Mouse (Mus musculus): ENCODE data around the gene Rrbp1. TPM values are rescaled to one million over a fixed set of nuclear protein-coding genes. Genes with fewer than 3 reads are reported as not detected.

Gene Rrbp1
- polyA plus RNA-seq, 1 experiment, result 43.4 TPM

DNA sequence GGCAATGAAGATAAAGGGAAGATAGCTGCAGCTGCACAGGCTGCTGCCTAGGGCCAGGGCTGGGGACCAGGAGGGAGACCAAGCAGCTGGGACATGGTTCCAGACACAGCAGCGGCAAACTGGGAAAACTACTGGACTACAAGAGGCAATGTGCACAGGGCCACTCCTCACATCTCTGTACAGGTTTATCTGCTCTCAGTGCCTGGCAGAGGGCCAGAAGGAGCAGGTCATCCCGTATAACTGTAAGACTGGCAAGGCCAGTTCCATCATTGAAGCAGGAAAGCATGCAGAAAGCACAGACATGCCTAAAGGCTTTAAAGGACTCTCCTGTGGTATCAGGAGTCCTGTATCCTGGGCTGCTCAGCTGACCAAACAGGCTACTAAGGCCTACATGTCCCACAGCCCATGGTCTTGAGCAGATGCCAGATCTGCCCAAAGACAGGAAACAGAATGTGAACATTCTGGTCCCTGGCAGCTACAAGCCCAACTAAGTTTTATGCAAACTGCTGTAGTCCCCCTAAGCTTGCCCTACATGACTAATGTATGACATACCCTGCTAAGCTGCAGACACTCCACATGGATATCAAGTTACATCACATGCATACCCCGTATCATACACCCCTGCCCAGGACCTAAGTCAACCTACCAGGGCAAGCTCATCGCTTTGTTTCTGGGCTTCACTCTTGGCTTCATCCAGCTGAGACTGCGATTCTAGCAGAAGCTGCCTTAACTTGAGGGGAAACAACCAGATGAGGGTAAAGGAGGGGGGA lies 59.3 kb downstream of the Rrbp1 start:
- H3K36me3 ChIP-seq (ENCODE audit: control insufficient read depth, insufficient read depth, low read length), result peaks cover 64% of the 10 kb centered on the region
- H3K4me1 ChIP-seq (ENCODE audit: control insufficient read depth, insufficient read depth, insufficient read length), result no peaks in the 10 kb centered on the region
- no peak overlapping the region for H3K4me3 ChIP-seq (ENCODE audit: extremely low read depth, insufficient read depth, insufficient read length)
- no peak for DNase-seq (ENCODE audit: low read depth in 1 of 2, low spot score in 2 of 2)
- no peak overlapping the region for H3K27ac ChIP-seq (ENCODE audit: insufficient read depth, low read length)
- no peaks in the 10 kb centered on the region for H3K27me3 ChIP-seq (ENCODE audit: control insufficient read depth, insufficient read depth, low read length)
- 92% methylated on average over 5 of the region's 5 CpGs for WGBS
- no peak for TF ChIP-seq CTCF (IDR thresholded peaks at IDR 0.05; ENCODE audit: extremely low read depth, insufficient read depth, insufficient read length, insufficient replicate concordance)

DNA sequence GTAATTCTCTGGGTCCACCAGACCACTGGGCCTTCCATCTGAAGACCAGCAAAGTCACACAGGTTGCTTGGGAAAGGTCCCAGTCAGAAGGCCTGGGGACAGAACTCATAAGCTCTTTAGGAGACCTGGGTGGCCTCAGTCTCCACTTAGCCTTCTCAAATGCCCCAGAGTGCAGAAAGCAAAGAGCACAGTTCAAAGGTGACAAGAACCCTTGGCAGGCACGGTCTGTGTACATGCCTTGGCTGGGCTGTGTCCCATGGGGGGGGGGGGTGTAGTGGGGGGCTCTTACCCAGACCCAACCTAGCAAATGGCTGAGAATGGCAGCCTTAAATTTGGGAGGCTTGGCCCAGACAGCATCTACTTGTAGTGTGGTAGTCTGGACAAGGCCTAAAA lies 60.0 kb downstream of the Rrbp1 start:
- TF ChIP-seq POLR2A (IDR thresholded peaks at IDR 0.05; ENCODE audit: low read depth, low read length) (no peak), CTCF (IDR thresholded peaks at IDR 0.05; ENCODE audit: extremely low read depth, insufficient read depth, insufficient read length, insufficient replicate concordance) (no peak)
- H3K36me3 ChIP-seq (ENCODE audit: control insufficient read depth, insufficient read depth, low read length), result peaks cover 66% of the 10 kb centered on the region

DNA sequence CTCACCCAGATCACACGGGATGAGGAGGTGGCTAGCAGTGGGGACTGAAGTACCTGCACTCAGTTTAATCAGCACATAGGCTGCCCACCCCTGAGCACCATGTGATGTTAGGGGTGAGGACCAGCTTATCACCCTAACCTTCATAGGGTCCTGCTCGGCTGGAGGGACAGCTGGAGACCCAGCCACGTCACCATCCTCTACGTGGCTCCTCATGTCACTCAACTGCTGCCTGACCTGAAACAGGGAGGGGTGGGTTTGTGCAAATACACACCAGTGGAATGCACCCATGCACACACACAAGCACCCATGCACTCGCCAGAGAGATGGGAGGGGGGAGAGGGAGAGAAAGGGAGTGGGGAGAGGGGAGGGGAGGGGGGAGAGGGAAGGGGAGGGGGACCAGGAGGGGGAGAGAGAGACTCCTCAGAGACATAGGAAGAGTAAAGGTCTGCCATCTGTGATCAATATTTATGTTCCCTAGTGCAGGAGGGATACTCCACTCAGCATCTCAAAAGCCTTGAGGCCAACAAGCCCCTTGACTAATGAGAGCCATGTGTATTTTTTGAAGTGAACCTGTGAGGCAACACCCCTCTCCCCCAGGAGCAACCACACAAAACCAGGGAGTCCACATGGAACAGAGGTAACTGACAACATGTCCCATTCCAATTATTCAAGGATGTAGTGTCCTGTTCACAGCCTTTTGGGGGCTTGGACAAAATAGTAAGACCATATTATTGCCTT lies 60.6 kb downstream of the Rrbp1 start:
- Histone ChIP-seq H3K4me1 (ENCODE audit: control insufficient read depth, insufficient read depth, insufficient read length) (no peaks in the 10 kb centered on the region), H3K36me3 (ENCODE audit: control insufficient read depth, insufficient read depth, low read length) (peaks cover 61% of the 10 kb centered on the region), H3K4me3 (ENCODE audit: extremely low read depth, insufficient read depth, insufficient read length) (no peak overlapping the region), H3K27me3 (ENCODE audit: control insufficient read depth, insufficient read depth, low read length) (no peaks in the 10 kb centered on the region), H3K27ac (ENCODE audit: insufficient read depth, low read length) (no peak overlapping the region)
- DNase-seq (ENCODE audit: low read depth in 1 of 2, low spot score in 2 of 2), result no peak
- 94% methylated on average over 5 of the region's 5 CpGs for WGBS
- no peak for TF ChIP-seq POLR2A (IDR thresholded peaks at IDR 0.05; ENCODE audit: low read depth, low read length)
- TF ChIP-seq CTCF (IDR thresholded peaks at IDR 0.05; ENCODE audit: extremely low read depth, insufficient read depth, insufficient read length, insufficient replicate concordance), result no peak

More for the DNA sequence above, 60.0 kb downstream of the Rrbp1 start:
- Histone ChIP-seq H3K4me1 (ENCODE audit: control insufficient read depth, insufficient read depth, insufficient read length) (no peaks in the 10 kb centered on the region), H3K27ac (ENCODE audit: insufficient read depth, low read length) (no peak overlapping the region), H3K4me3 (ENCODE audit: extremely low read depth, insufficient read depth, insufficient read length) (no peak overlapping the region), H3K27me3 (ENCODE audit: control insufficient read depth, insufficient read depth, low read length) (no peaks in the 10 kb centered on the region)
- no peak for DNase-seq (ENCODE audit: low read depth in 1 of 2, low spot score in 2 of 2)
- 100% methylated on average over 1 of the region's 1 CpGs for WGBS

DNA sequence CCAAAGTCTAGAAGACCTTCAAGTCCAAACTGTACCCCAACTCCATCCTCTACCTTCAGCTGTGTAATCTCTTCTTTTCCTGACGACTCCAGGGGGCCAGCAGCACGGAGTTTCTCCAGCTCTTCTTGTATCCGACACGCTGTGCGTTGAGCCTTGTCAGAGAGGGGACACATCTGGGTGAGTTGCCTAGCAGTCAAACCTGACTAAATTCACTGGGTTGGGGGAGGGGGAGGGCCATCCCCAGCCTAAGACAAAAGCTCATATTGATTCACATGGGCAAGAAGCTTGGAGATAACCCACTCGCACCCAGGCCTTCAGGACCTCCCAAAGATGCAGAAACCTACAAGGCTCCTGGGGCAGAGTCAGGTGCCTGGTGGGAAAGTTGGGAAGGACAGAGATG lies 61.8 kb downstream of the Rrbp1 start:
- H3K4me1 ChIP-seq (ENCODE audit: control insufficient read depth, insufficient read depth, insufficient read length), result no peaks in the 10 kb centered on the region
- no peak for TF ChIP-seq POLR2A (IDR thresholded peaks at IDR 0.05; ENCODE audit: low read depth, low read length)
- no peak for TF ChIP-seq CTCF (IDR thresholded peaks at IDR 0.05; ENCODE audit: extremely low read depth, insufficient read depth, insufficient read length, insufficient replicate concordance)
- peaks cover 50% of the 10 kb centered on the region for H3K36me3 ChIP-seq (ENCODE audit: control insufficient read depth, insufficient read depth, low read length)
- 96% methylated on average over 6 of the region's 6 CpGs for WGBS
- no peak overlapping the region for H3K4me3 ChIP-seq (ENCODE audit: extremely low read depth, insufficient read depth, insufficient read length)
- no peaks in the 10 kb centered on the region for H3K27me3 ChIP-seq (ENCODE audit: control insufficient read depth, insufficient read depth, low read length)
- H3K27ac ChIP-seq (ENCODE audit: insufficient read depth, low read length), result no peak overlapping the region
- DNase-seq (ENCODE audit: low read depth in 1 of 2, low spot score in 2 of 2), result no peak

DNA sequence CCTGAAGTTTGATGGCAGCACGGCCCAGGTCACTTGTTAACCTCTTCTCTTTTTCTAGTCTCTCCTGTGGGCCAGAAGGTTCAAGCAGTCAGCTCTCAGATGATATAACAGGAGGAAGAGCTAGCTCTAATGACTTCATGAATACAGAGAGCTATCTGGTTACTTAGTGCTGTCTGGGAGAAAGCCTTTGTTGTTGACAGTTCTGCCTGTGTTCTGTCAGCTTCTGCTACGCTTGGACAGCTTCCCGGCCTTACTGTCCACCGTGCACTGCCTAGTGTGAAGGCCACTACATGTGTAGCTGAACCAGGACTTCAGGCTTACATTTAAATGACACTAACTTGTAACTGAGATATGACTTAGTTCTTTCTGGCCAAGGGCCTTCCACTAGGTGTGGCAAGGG lies 62.6 kb downstream of the Rrbp1 start:
- H3K4me3 ChIP-seq (ENCODE audit: extremely low read depth, insufficient read depth, insufficient read length), result no peak overlapping the region
- peaks cover 43% of the 10 kb centered on the region for H3K36me3 ChIP-seq (ENCODE audit: control insufficient read depth, insufficient read depth, low read length)
- H3K27ac ChIP-seq (ENCODE audit: insufficient read depth, low read length), result no peak overlapping the region
- TF ChIP-seq POLR2A (IDR thresholded peaks at IDR 0.05; ENCODE audit: low read depth, low read length), result no peak
- 93% methylated on average over 4 of the region's 4 CpGs for WGBS
- no peaks in the 10 kb centered on the region for H3K27me3 ChIP-seq (ENCODE audit: control insufficient read depth, insufficient read depth, low read length)
- no peak for DNase-seq (ENCODE audit: low read depth in 1 of 2, low spot score in 2 of 2)
- H3K4me1 ChIP-seq (ENCODE audit: control insufficient read depth, insufficient read depth, insufficient read length), result no peaks in the 10 kb centered on the region

GRCm38 (mm10) chr2:143947981-143948380 lies 63.1 kb downstream of the Rrbp1 start:
- Histone ChIP-seq H3K27me3 (ENCODE audit: control insufficient read depth, insufficient read depth, low read length) (no peaks in the 10 kb centered on the region), H3K4me3 (ENCODE audit: extremely low read depth, insufficient read depth, insufficient read length) (no peak overlapping the region), H3K27ac (ENCODE audit: insufficient read depth, low read length) (no peak overlapping the region), H3K4me1 (ENCODE audit: control insufficient read depth, insufficient read depth, insufficient read length) (no peaks in the 10 kb centered on the region), H3K36me3 (ENCODE audit: control insufficient read depth, insufficient read depth, low read length) (peaks cover 39% of the 10 kb centered on the region)
- TF ChIP-seq CTCF (IDR thresholded peaks at IDR 0.05; ENCODE audit: extremely low read depth, insufficient read depth, insufficient read length, insufficient replicate concordance) (no peak), POLR2A (IDR thresholded peaks at IDR 0.05; ENCODE audit: low read depth, low read length) (no peak)
- DNase-seq (ENCODE audit: low read depth in 1 of 2, low spot score in 2 of 2), result no peak
- WGBS, result 89% methylated on average over 3 of the region's 3 CpGs

DNA sequence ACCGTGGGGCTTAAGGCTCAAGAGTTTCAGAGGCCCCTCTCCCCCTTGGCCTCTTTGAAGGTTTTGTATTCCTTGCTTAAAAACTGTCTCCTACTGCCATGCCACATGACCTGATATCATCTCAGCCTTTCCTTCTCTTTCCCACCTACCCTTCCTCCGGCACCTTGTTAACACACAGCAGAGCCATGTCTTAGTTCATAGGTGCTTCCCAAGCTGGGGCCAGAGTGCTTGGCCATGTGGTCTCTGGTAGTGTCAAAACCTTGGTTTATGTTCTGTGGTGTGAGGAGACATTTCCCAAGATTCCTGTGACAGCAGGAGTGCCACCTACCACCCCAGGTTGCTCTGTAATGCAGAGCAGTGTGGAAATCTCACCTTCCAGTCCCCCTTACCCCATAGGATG lies 64.7 kb downstream of the Rrbp1 start:
- DNase-seq (ENCODE audit: low read depth in 1 of 2, low spot score in 2 of 2), result no peak
- TF ChIP-seq POLR2A (IDR thresholded peaks at IDR 0.05; ENCODE audit: low read depth, low read length) (no peak), CTCF (IDR thresholded peaks at IDR 0.05; ENCODE audit: extremely low read depth, insufficient read depth, insufficient read length, insufficient replicate concordance) (no peak)
- WGBS, result 93% methylated on average over 2 of the region's 2 CpGs

More for the DNA sequence above, 64.7 kb downstream of the Rrbp1 start:
- Histone ChIP-seq H3K36me3 (ENCODE audit: control insufficient read depth, insufficient read depth, low read length) (peaks cover 30% of the 10 kb centered on the region), H3K4me3 (ENCODE audit: extremely low read depth, insufficient read depth, insufficient read length) (no peak overlapping the region), H3K27ac (ENCODE audit: insufficient read depth, low read length) (no peak overlapping the region), H3K4me1 (ENCODE audit: control insufficient read depth, insufficient read depth, insufficient read length) (no peaks in the 10 kb centered on the region), H3K27me3 (ENCODE audit: control insufficient read depth, insufficient read depth, low read length) (no peaks in the 10 kb centered on the region)

All from spleen, adult 2 months (tissue).